Mouse (Mus musculus) liver, embryonic 13.5 days (tissue): ENCODE results near the gene Npdc1. TPM values are rescaled to one million over a fixed set of nuclear protein-coding genes. Genes with fewer than 3 reads are reported as not detected.

Experiments
- ATAC-seq: fragments of 200-750 bp; cut with Nextera tagmentation; 2 replicates; pipeline ENCODE4 v1.8.0; 2017; ENCODE audit warnings: low read depth, mild to moderate bottlenecking, moderate number of reproducible peaks, moderate library complexity
- DNase-seq: peaks from one replicate; pipeline ENCODE4 v3.0.0; 2022
- H3K27ac ChIP-seq: fragments of 300-500 bp; sonication (generic); 2 replicates; pipeline ENCODE4 v1.5.1; 2015; ENCODE audit warnings: moderate library complexity, mild to moderate bottlenecking, inconsistent platforms
- H3K27me3 ChIP-seq: fragments of 300-500 bp; sonication (generic); 2 replicates; pipeline ENCODE4 v1.6.1; 2015; ENCODE audit warnings: mild to moderate bottlenecking, inconsistent platforms
- H3K36me3 ChIP-seq: fragments of 300-500 bp; sonication (generic); 2 replicates; pipeline ENCODE4 v1.6.1; 2015; ENCODE audit warnings: mild to moderate bottlenecking, inconsistent platforms
- H3K4me1 ChIP-seq: fragments of 300-500 bp; sonication (generic); replicated peaks from 2 replicates; pipeline ENCODE4 v1.6.1; 2015; ENCODE audit warnings: inconsistent platforms
- H3K4me2 ChIP-seq: fragments of 300-500 bp; sonication (generic); 2 replicates; pipeline ENCODE4 v1.6.1; 2015; ENCODE audit warnings: inconsistent platforms, mild to moderate bottlenecking, moderate library complexity
- H3K4me3 ChIP-seq: fragments of 300-500 bp; sonication (generic); replicated peaks from 2 replicates; pipeline ENCODE4 v1.5.1; 2015; ENCODE audit warnings: mild to moderate bottlenecking, inconsistent platforms
- H3K9ac ChIP-seq: fragments of 300-500 bp; sonication (generic); 2 replicates; pipeline ENCODE4 v1.6.1; 2015; ENCODE audit warnings: mild to moderate bottlenecking, inconsistent platforms
- H3K9me3 ChIP-seq: fragments of 300-500 bp; sonication (generic); replicated peaks from 2 replicates; pipeline ENCODE4 v1.6.1; 2016; ENCODE audit warnings: inconsistent platforms
- WGBS: fragments of 180-500 bp; shearing (Covaris S2); methylation state at CpG from one replicate; pipeline ENCODE4 v1.1.7; 2015; ENCODE audit not compliant: insufficient replicate concordance; 5-methylcytosine and 5-hydroxymethylcytosine counted together
- microRNA-seq: library from miRNA; unstranded; fragments of <30 nt; microRNA quantifications from one replicate; pipeline ENCODE4, GENCODE M21; 2016
- polyA plus RNA-seq: library from polyadenylated mRNA; unstranded; fragments of >200 nt; fragmentation: Nextera tagmentation; extraction: Ambion mirVana; gene quantifications from 2 replicates; pipeline ENCODE4 v1.2.1, GENCODE M21; 2015

Gene Npdc1
- polyA plus RNA-seq, 1 experiment from 2014 or later = 4.2 TPM

DNA sequence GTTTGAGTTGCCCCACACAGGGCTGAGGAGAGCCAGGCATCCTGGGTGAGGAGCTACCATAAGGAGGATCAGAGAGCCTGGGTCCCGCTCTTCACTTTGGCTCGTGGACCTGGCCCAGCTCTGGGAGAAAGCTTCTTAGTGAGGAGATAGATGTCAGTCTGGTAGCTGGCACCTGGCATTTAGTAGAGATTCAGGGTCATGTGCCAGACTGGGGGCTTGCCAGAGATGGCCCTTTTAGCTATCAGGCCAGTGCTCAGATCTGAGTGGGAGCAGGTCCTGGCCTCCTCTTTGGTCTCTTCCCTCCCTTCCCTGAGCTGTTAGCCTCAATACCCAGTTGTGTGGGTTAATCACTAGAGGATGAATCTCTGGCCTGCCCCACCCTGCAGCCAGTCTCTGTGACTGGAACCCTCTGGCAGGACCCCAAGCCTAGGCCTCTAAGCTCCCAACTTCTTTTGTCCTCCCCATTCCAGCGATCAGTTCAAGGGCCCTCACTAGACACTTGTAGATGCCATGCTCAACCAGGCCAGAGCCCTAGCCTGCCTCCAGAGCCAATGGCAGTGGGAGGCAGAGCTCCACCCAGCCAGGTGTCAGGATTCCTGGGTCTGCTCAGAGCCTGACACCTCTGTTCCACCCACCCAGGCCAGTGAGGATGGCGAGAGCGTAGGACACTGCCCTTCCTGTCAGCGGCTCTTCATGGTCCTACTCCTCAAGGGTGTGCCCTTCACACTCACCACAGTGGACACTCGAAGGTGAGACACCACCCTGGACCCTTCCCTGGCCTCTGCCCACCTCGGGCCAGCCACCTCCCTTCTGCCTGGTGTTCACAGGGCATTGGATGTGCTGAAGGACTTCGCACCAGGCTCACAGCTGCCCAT is 58.1 kb downstream of the Npdc1 start:
- DNase-seq = no peak
- WGBS = 73% methylated on average over 9 of the region's 9 CpGs
- Histone ChIP-seq H3K27me3 (no peaks in the 10 kb centered on the region), H3K4me1 (peaks cover 40% of the 10 kb centered on the region), H3K4me3 (no peak overlapping the region), H3K9ac (no peak overlapping the region), H3K27ac (no peak overlapping the region), H3K9me3 (no peaks in the 10 kb centered on the region), H3K36me3 (peaks cover 5% of the 10 kb centered on the region), H3K4me2 (no peak overlapping the region)
- no peak for ATAC-seq

DNA sequence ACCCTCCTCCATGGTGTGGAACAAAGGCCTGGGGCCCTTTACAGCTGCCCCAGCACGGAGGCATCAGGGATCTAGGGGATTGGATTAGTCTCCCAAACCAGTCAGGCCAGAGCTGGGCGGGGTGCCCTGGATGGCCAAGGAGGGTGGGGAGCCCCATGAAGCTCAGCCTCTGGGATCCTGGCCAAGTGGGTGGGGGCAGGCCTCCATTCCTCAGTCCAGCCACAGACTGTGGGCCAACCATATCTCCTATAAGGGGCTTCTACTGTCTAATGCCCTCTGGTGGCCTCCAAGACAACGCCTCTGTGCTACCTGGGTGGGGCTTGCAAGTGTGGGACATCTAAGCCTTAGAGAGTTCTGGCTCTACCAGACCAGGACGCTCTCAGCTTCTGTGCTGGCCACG is 59.8 kb downstream of the Npdc1 start:
- H3K27me3 ChIP-seq = no peaks in the 10 kb centered on the region
- H3K4me2 ChIP-seq = no peak overlapping the region
- H3K27ac ChIP-seq = no peak overlapping the region
- peaks cover 5% of the 10 kb centered on the region for H3K36me3 ChIP-seq
- no peak for DNase-seq
- no peak overlapping the region for H3K9ac ChIP-seq
- WGBS = 75% methylated on average over 5 of the region's 5 CpGs
- H3K9me3 ChIP-seq = no peaks in the 10 kb centered on the region
- H3K4me1 ChIP-seq = peaks cover 40% of the 10 kb centered on the region
- no peak overlapping the region for H3K4me3 ChIP-seq
- no peak for ATAC-seq

Small RNA genes within 50 kb of the gene (microRNA-seq; reads per million reads assigned to microRNA genes)
- gene Mir3087 = not detected

Other genes with a start within 250 kb of the Npdc1 start
- 2.5 and 2.6 TPM in 2 replicates for gene Nrarp, start 218.6 kb upstream of the Npdc1 start, polyA plus RNA-seq
- gene Tor4a, start 202.5 kb upstream of the Npdc1 start, polyA plus RNA-seq = 5.5 and 6.0 TPM in 2 replicates
- gene Nelfb, start 187.9 kb upstream of the Npdc1 start, polyA plus RNA-seq = 42.8 and 43.3 TPM in 2 replicates
- not detected in 2 replicates for gene Stpg3, start 184.7 kb upstream of the Npdc1 start, polyA plus RNA-seq
- not detected in 2 replicates for gene Fam166a, start 180.6 kb upstream of the Npdc1 start, polyA plus RNA-seq
- 835 and 850 TPM in 2 replicates for gene Tubb4b, start 174.6 kb upstream of the Npdc1 start, polyA plus RNA-seq
- gene Slc34a3, start 165.0 kb upstream of the Npdc1 start, polyA plus RNA-seq = not detected in 2 replicates
- gene Rnf224, start 162.6 kb upstream of the Npdc1 start, polyA plus RNA-seq = not detected in 2 replicates
- 0.60 and 0.74 TPM in 2 replicates for gene Rnf208, start 157.1 kb upstream of the Npdc1 start, polyA plus RNA-seq
- gene Cysrt1, start 156.9 kb upstream of the Npdc1 start, polyA plus RNA-seq = not detected in 2 replicates
- 2.1 and 2.7 TPM in 2 replicates for gene AL732309.1, start 152.5 kb upstream of the Npdc1 start, polyA plus RNA-seq
- 13.5 and 14.7 TPM in 2 replicates for gene Tmem203, start 143.9 kb upstream of the Npdc1 start, polyA plus RNA-seq
- gene Tprn, start 136.7 kb upstream of the Npdc1 start, polyA plus RNA-seq = 5.6 and 6.1 TPM in 2 replicates
- gene Ssna1, start 126.9 kb upstream of the Npdc1 start, polyA plus RNA-seq = 158 and 162 TPM in 2 replicates
- gene Anapc2, start 126.9 kb upstream of the Npdc1 start, polyA plus RNA-seq = 50.5 and 51.0 TPM in 2 replicates
- gene Tmem210, start 111.2 kb upstream of the Npdc1 start, polyA plus RNA-seq = not detected in 2 replicates
- gene Lrrc26, start 109.4 kb upstream of the Npdc1 start, polyA plus RNA-seq = not detected in 2 replicates
- gene Grin1, start 80.2 kb upstream of the Npdc1 start, polyA plus RNA-seq = 0.12 and 0.41 TPM in 2 replicates
- gene Man1b1, start 67.0 kb upstream of the Npdc1 start, polyA plus RNA-seq = 18.8 and 27.1 TPM in 2 replicates
- 9.0 and 10.5 TPM in 2 replicates for gene Dpp7, start 43.0 kb upstream of the Npdc1 start, polyA plus RNA-seq
- 13.4 and 16.1 TPM in 2 replicates for gene Uap1l1, start 33.7 kb upstream of the Npdc1 start, polyA plus RNA-seq
- gene Sapcd2, start 27.0 kb upstream of the Npdc1 start, polyA plus RNA-seq = 30.0 and 30.6 TPM in 2 replicates
- gene Entpd2, start 3.5 kb upstream of the Npdc1 start, polyA plus RNA-seq = 0.40 and 0.41 TPM in 2 replicates
- gene Fut7, start 23.9 kb downstream of the Npdc1 start, polyA plus RNA-seq = 0.56 and 0.97 TPM in 2 replicates
- 1.4 and 1.6 TPM in 2 replicates for gene Abca2, start 29.4 kb downstream of the Npdc1 start, polyA plus RNA-seq
- gene Clic3, start 57.5 kb downstream of the Npdc1 start, polyA plus RNA-seq = 0.21 and 0.25 TPM in 2 replicates
- 7.2 and 7.7 TPM in 2 replicates for gene Paxx, start 61.7 kb downstream of the Npdc1 start, polyA plus RNA-seq
- 0.38 TPM in 1 of 2 replicates, not detected in the other for gene Ptgds, start 70.7 kb downstream of the Npdc1 start, polyA plus RNA-seq
- gene Lcn12, start 94.6 kb downstream of the Npdc1 start, polyA plus RNA-seq = not detected in 2 replicates
- 27.9 and 31.1 TPM in 2 replicates for gene Fbxw5, start 101.4 kb downstream of the Npdc1 start, polyA plus RNA-seq
- gene C8g, start 102.4 kb downstream of the Npdc1 start, polyA plus RNA-seq = 25.8 and 26.8 TPM in 2 replicates
- 16.6 and 18.7 TPM in 2 replicates for gene Traf2, start 147.6 kb downstream of the Npdc1 start, polyA plus RNA-seq
- gene Edf1, start 158.5 kb downstream of the Npdc1 start, polyA plus RNA-seq = 275 and 306 TPM in 2 replicates
- 1.6 and 2.7 TPM in 2 replicates for gene Mamdc4, start 175.5 kb downstream of the Npdc1 start, polyA plus RNA-seq
- 50.2 and 50.3 TPM in 2 replicates for gene Phpt1, start 175.9 kb downstream of the Npdc1 start, polyA plus RNA-seq
- gene Ajm1, start 182.4 kb downstream of the Npdc1 start, polyA plus RNA-seq = 0.02 TPM in 1 of 2 replicates, not detected in the other
- 29.7 and 29.8 TPM in 2 replicates for gene Rabl6, start 209.2 kb downstream of the Npdc1 start, polyA plus RNA-seq
- 0.09 and 0.14 TPM in 2 replicates for gene Ccdc183, start 218.3 kb downstream of the Npdc1 start, polyA plus RNA-seq
- gene Tmem141, start 222.7 kb downstream of the Npdc1 start, polyA plus RNA-seq = 7.8 and 8.3 TPM in 2 replicates
- 34.8 and 37.5 TPM in 2 replicates for gene Fcna, start 228.7 kb downstream of the Npdc1 start, polyA plus RNA-seq